Mouse (Mus musculus) myocyte (in vitro differentiated cells): ENCODE measurements at regions not wholly inside any gene's neighbourhood (a gene's known extent, or its start where the extent isn't known, plus 50 kb on each side); places are given as distances from the start of the nearest gene placed in this dataset.

Experiments
- E2F4 ChIP-seq: IDR thresholded peaks from one replicate; pipeline ENCODE4 v1.6.1; 2011; ENCODE audit warnings: mild to moderate bottlenecking, control low read depth, moderate library complexity; ENCODE audit not compliant: insufficient read depth
- MAX ChIP-seq: IDR thresholded peaks from one replicate; pipeline ENCODE4 v1.6.1; 2011; ENCODE audit warnings: low read depth, mild to moderate bottlenecking, control low read depth
- MYOG ChIP-seq, 3 experiments: IDR thresholded peaks; one replicate each; pipeline ENCODE4 v1.6.1; 2011; ENCODE audit warnings: control low read depth in 2 of 3, low read depth in 2 of 3, mild to moderate bottlenecking in 2 of 3; ENCODE audit not compliant: insufficient read length in 2 of 3, control insufficient read depth in 1 of 3, insufficient read depth in 1 of 3
- POLR2A ChIP-seq: IDR thresholded peaks from one replicate; pipeline ENCODE4 v1.6.1; 2011; ENCODE audit warnings: low read depth, mild to moderate bottlenecking, control low read depth, moderate library complexity; ENCODE audit not compliant: insufficient read length
- POLR2AphosphoS2 ChIP-seq: IDR thresholded peaks from one replicate; pipeline ENCODE4 v1.6.1; 2011; ENCODE audit warnings: low read depth, control low read depth; ENCODE audit not compliant: insufficient read length
- REST ChIP-seq: IDR thresholded peaks from one replicate; pipeline ENCODE4 v1.6.1; 2011; ENCODE audit warnings: mild to moderate bottlenecking, control low read depth, moderate library complexity; ENCODE audit not compliant: insufficient read depth, insufficient read length
- SRF ChIP-seq: IDR thresholded peaks from one replicate; pipeline ENCODE4 v1.6.1; 2011; ENCODE audit warnings: low read depth; ENCODE audit not compliant: control insufficient read depth, insufficient read length
- USF1 ChIP-seq: IDR thresholded peaks from one replicate; pipeline ENCODE4 v1.6.1; 2011; ENCODE audit warnings: low read depth, mild to moderate bottlenecking, control low read depth, moderate library complexity

- TF ChIP-seq POLR2A, result no peak
- no peak for TF ChIP-seq MYOG (IDR thresholded peaks at IDR 0.05; ENCODE audit: control insufficient read depth in 1 of 3, insufficient read depth in 1 of 3, insufficient read length in 2 of 3, low read depth in 2 of 3)
- no peak for TF ChIP-seq E2F4
- TF ChIP-seq USF1, result no peak
- TF ChIP-seq POLR2AphosphoS2, result no peak
- no peak for TF ChIP-seq REST
- TF ChIP-seq MAX, result no peak
- TF ChIP-seq SRF, result no peak
Measured at GRCm38 (mm10) chr8:26507611-26508070, 388.3 kb downstream of the Gm45692 start.
